Mouse (Mus musculus): ENCODE results near the gene Mical2. TPM values are rescaled to one million over a fixed set of nuclear protein-coding genes. Genes with fewer than 3 reads are reported as not detected.

The Mical2 gene
- polyA plus RNA-seq, 1 experiment from 2014 or later: 1.9 TPM

- 0 out of 2 replicates have a peak, but pooled peaks cover 2% of the 10 kb centered on the region for H3K4me1 ChIP-seq (replicated peaks; ENCODE audit: control insufficient read depth, insufficient read depth, low read length)
- no peak overlapping the region for H3K4me3 ChIP-seq (ENCODE audit: low read depth, low read length)
- H3K27ac ChIP-seq (ENCODE audit: low read depth, low read length): no peak overlapping the region
- no peaks in the 10 kb centered on the region; the same call in 1 of the 2 replicates for H3K27me3 ChIP-seq (ENCODE audit: control insufficient read depth, insufficient read depth, low read length)
- ATAC-seq (replicated peaks; ENCODE audit: low FRiP score) (no peak), DNase-seq (ENCODE audit: low spot score) (no peak)
- no peak overlapping the region for H3K9ac ChIP-seq (ENCODE audit: low read length)
- no peak overlapping the region for H3K4me2 ChIP-seq (ENCODE audit: low read depth, low read length, severe bottlenecking)
- no peaks in the 10 kb centered on the region for H3K9me3 ChIP-seq (ENCODE audit: control insufficient read depth, low read length)
- H3K36me3 ChIP-seq (ENCODE audit: control insufficient read depth, insufficient read depth, low read length): no peaks in the 10 kb centered on the region
- WGBS: 90% methylated on average over 5 of the region's 5 CpGs
Observed at GRCm38 (mm10) chr7:112378476-112378875, 152.8 kb downstream of the Mical2 start.

GRCm38 (mm10) chr7:112386521-112386920 lies 160.9 kb downstream of the Mical2 start:
- WGBS: 75% methylated on average over 5 of the region's 5 CpGs
- Histone ChIP-seq H3K27ac (ENCODE audit: low read depth, low read length) (no peak overlapping the region), H3K4me2 (ENCODE audit: low read depth, low read length, severe bottlenecking) (no peak overlapping the region), H3K4me1 (replicated peaks; ENCODE audit: control insufficient read depth, insufficient read depth, low read length) (peaks cover 6% of the 10 kb centered on the region; the same call in 1 of the 2 replicates), H3K9ac (ENCODE audit: low read length) (no peak overlapping the region), H3K4me3 (ENCODE audit: low read depth, low read length) (no peak overlapping the region), H3K9me3 (ENCODE audit: control insufficient read depth, low read length) (no peaks in the 10 kb centered on the region), H3K36me3 (ENCODE audit: control insufficient read depth, insufficient read depth, low read length) (no peaks in the 10 kb centered on the region), H3K27me3 (ENCODE audit: control insufficient read depth, insufficient read depth, low read length) (no peaks in the 10 kb centered on the region)
- no peak for ATAC-seq (replicated peaks; ENCODE audit: low FRiP score)
- no peak for DNase-seq (ENCODE audit: low spot score)

GRCm38 (mm10) chr7:112387876-112388275 lies 162.2 kb downstream of the Mical2 start:
- ATAC-seq (replicated peaks; ENCODE audit: low FRiP score): no peak
- no peak for DNase-seq (ENCODE audit: low spot score)
- Histone ChIP-seq H3K4me3 (ENCODE audit: low read depth, low read length) (no peak overlapping the region), H3K4me1 (replicated peaks; ENCODE audit: control insufficient read depth, insufficient read depth, low read length) (peaks cover 6% of the 10 kb centered on the region; the same call in 1 of the 2 replicates), H3K9me3 (ENCODE audit: control insufficient read depth, low read length) (no peaks in the 10 kb centered on the region), H3K4me2 (ENCODE audit: low read depth, low read length, severe bottlenecking) (no peak overlapping the region), H3K9ac (ENCODE audit: low read length) (no peak overlapping the region), H3K27me3 (ENCODE audit: control insufficient read depth, insufficient read depth, low read length) (no peaks in the 10 kb centered on the region; the same call in 1 of the 2 replicates), H3K36me3 (ENCODE audit: control insufficient read depth, insufficient read depth, low read length) (no peaks in the 10 kb centered on the region), H3K27ac (ENCODE audit: low read depth, low read length) (no peak overlapping the region)
- WGBS: 83% methylated on average over 5 of the region's 5 CpGs

GRCm38 (mm10) chr7:112388363-112388875 lies 162.8 kb downstream of the Mical2 start:
- Histone ChIP-seq H3K4me1 (replicated peaks; ENCODE audit: control insufficient read depth, insufficient read depth, low read length) (peaks cover 6% of the 10 kb centered on the region; the same call in 1 of the 2 replicates), H3K4me3 (ENCODE audit: low read depth, low read length) (no peak overlapping the region), H3K36me3 (ENCODE audit: control insufficient read depth, insufficient read depth, low read length) (no peaks in the 10 kb centered on the region), H3K4me2 (ENCODE audit: low read depth, low read length, severe bottlenecking) (no peak overlapping the region), H3K27me3 (ENCODE audit: control insufficient read depth, insufficient read depth, low read length) (no peaks in the 10 kb centered on the region; the same call in 1 of the 2 replicates), H3K27ac (ENCODE audit: low read depth, low read length) (no peak overlapping the region), H3K9ac (ENCODE audit: low read length) (no peak overlapping the region), H3K9me3 (ENCODE audit: control insufficient read depth, low read length) (no peaks in the 10 kb centered on the region)
- no peak for ATAC-seq (replicated peaks; ENCODE audit: low FRiP score)
- no peak for DNase-seq (ENCODE audit: low spot score)
- WGBS: 85% methylated on average over 5 of the region's 5 CpGs

GRCm38 (mm10) chr7:112389611-112390251 lies 164.1 kb downstream of the Mical2 start:
- ATAC-seq (replicated peaks; ENCODE audit: low FRiP score): no peak
- H3K27ac ChIP-seq (ENCODE audit: low read depth, low read length): peak overlapping the region; percentile 37; the same call in 1 of the 2 replicates
- no peak overlapping the region for H3K4me3 ChIP-seq (ENCODE audit: low read depth, low read length)
- H3K9me3 ChIP-seq (ENCODE audit: control insufficient read depth, low read length): no peaks in the 10 kb centered on the region
- no peaks in the 10 kb centered on the region; the same call in 1 of the 2 replicates for H3K27me3 ChIP-seq (ENCODE audit: control insufficient read depth, insufficient read depth, low read length)
- no peaks in the 10 kb centered on the region for H3K36me3 ChIP-seq (ENCODE audit: control insufficient read depth, insufficient read depth, low read length)
- no peak for DNase-seq (ENCODE audit: low spot score)
- H3K9ac ChIP-seq (ENCODE audit: low read length): no peak overlapping the region
- peaks cover 6% of the 10 kb centered on the region; the same call in 1 of the 2 replicates for H3K4me1 ChIP-seq (replicated peaks; ENCODE audit: control insufficient read depth, insufficient read depth, low read length)
- WGBS: 57% methylated on average over 6 of the region's 6 CpGs
- no peak overlapping the region for H3K4me2 ChIP-seq (ENCODE audit: low read depth, low read length, severe bottlenecking)

- Histone ChIP-seq H3K36me3 (ENCODE audit: control insufficient read depth, insufficient read depth, low read length) (no peaks in the 10 kb centered on the region), H3K27me3 (ENCODE audit: control insufficient read depth, insufficient read depth, low read length) (no peaks in the 10 kb centered on the region; the same call in 1 of the 2 replicates), H3K4me2 (ENCODE audit: low read depth, low read length, severe bottlenecking) (no peak overlapping the region), H3K4me3 (ENCODE audit: low read depth, low read length) (no peak overlapping the region), H3K9me3 (ENCODE audit: control insufficient read depth, low read length) (no peaks in the 10 kb centered on the region), H3K27ac (ENCODE audit: low read depth, low read length) (peak overlapping the region; percentile 37; the same call in 1 of the 2 replicates), H3K9ac (ENCODE audit: low read length) (no peak overlapping the region), H3K4me1 (replicated peaks; ENCODE audit: control insufficient read depth, insufficient read depth, low read length) (peaks cover 6% of the 10 kb centered on the region; the same call in 1 of the 2 replicates)
- DNase-seq (ENCODE audit: low spot score) (no peak), ATAC-seq (replicated peaks; ENCODE audit: low FRiP score) (peak; percentile 36)
- WGBS: 41% methylated on average over 11 of the region's 11 CpGs
Observed at GRCm38 (mm10) chr7:112390252-112390936, 164.7 kb downstream of the Mical2 start.

- WGBS: 29% methylated on average over 6 of the region's 6 CpGs
- no peaks in the 10 kb centered on the region for H3K36me3 ChIP-seq (ENCODE audit: control insufficient read depth, insufficient read depth, low read length)
- no peak overlapping the region for H3K9ac ChIP-seq (ENCODE audit: low read length)
- peaks cover 2% of the 10 kb centered on the region; the same call in 1 of the 2 replicates for H3K27me3 ChIP-seq (ENCODE audit: control insufficient read depth, insufficient read depth, low read length)
- H3K27ac ChIP-seq (ENCODE audit: low read depth, low read length): no peak overlapping the region
- peaks cover 6% of the 10 kb centered on the region; the same call in 1 of the 2 replicates for H3K4me1 ChIP-seq (replicated peaks; ENCODE audit: control insufficient read depth, insufficient read depth, low read length)
- no peaks in the 10 kb centered on the region for H3K9me3 ChIP-seq (ENCODE audit: control insufficient read depth, low read length)
- peak; percentile 66 for DNase-seq (ENCODE audit: low spot score)
- no peak overlapping the region for H3K4me3 ChIP-seq (ENCODE audit: low read depth, low read length)
- no peak overlapping the region for H3K4me2 ChIP-seq (ENCODE audit: low read depth, low read length, severe bottlenecking)
- ATAC-seq (replicated peaks; ENCODE audit: low FRiP score): peak; percentile 76
Observed at GRCm38 (mm10) chr7:112390937-112391605, 165.4 kb downstream of the Mical2 start.

GRCm38 (mm10) chr7:112397786-112398185 lies 172.1 kb downstream of the Mical2 start:
- H3K9ac ChIP-seq (ENCODE audit: low read length): no peak overlapping the region
- DNase-seq (ENCODE audit: low spot score): no peak
- H3K4me3 ChIP-seq (ENCODE audit: low read depth, low read length): no peak overlapping the region
- ATAC-seq (replicated peaks; ENCODE audit: low FRiP score): no peak
- H3K36me3 ChIP-seq (ENCODE audit: control insufficient read depth, insufficient read depth, low read length): no peaks in the 10 kb centered on the region
- no peaks in the 10 kb centered on the region for H3K9me3 ChIP-seq (ENCODE audit: control insufficient read depth, low read length)
- H3K4me2 ChIP-seq (ENCODE audit: low read depth, low read length, severe bottlenecking): no peak overlapping the region
- peaks cover 9% of the 10 kb centered on the region; the same call in 1 of the 2 replicates for H3K27me3 ChIP-seq (ENCODE audit: control insufficient read depth, insufficient read depth, low read length)
- H3K4me1 ChIP-seq (replicated peaks; ENCODE audit: control insufficient read depth, insufficient read depth, low read length): peaks cover 5% of the 10 kb centered on the region
- 95% methylated on average over 3 of the region's 3 CpGs for WGBS
- H3K27ac ChIP-seq (ENCODE audit: low read depth, low read length): no peak overlapping the region

Measured in forebrain, embryonic 11.5 days (tissue).